Mouse (Mus musculus): ENCODE data around the gene Gm20521.

- no peak for TF ChIP-seq TAL1 (conservative IDR thresholded peaks at IDR 0.05; ENCODE audit: low read depth, low read length)
- TF ChIP-seq CTCF (IDR thresholded peaks at IDR 0.05; ENCODE audit: low read depth, low read length) = no peak
- no peak for TF ChIP-seq POLR2AphosphoS5 (IDR thresholded peaks at IDR 0.05; ENCODE audit: insufficient replicate concordance, low read depth, low read length)
These were observed 15.2 kb upstream of the Gm20521 start for GRCm38 (mm10) chr14:54868026-54868425.
